Mouse (Mus musculus): ENCODE measurements around the gene Map9.
"Not testable (repeated sequence)": the region's sequence is repeated elsewhere in the genome, so short reads cannot be mapped to it uniquely, and the experiment has no call there.

Gene Map9

DNA sequence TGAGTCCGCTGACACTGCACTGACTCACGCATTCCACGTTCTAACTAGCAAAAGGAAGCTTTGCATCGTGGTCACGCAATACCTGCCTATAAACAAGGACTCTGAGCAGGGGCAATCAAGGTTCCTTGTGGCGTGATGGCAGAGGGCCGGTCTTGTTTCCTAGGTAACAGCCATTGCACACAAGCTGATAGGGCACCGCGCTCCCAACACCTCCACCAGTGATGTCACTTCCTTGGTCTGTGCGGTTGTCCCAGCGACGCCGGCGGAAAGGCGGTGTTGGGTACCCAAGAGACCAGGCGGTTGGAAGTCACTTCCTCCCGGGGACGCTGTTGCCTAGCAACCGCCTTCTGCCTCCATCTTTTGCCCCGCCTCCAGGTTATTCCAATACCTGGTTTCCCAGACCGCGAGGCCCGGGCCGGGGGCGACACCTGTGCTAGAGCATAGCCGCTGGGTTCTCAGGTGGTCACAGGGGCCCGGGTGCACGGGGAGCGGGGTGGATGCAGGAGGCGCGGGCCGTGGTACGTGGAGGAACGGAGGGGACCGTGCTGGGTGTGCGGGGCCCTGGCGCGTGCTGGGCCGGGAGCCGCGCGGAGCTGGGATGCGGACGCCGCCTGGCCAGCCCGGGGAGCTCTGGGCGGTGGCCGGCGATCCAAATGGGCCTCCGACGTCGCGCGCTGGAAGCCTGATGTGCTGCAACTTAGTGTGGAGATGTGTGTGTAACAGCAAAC, at the start of gene Map9:
TSS of gene Map9 (plus strand) at position 248 of the 728 bp plus-strand sequence.
- peak; percentile 99 for DNase-seq (ENCODE audit: low read depth, low spot score)

DNA sequence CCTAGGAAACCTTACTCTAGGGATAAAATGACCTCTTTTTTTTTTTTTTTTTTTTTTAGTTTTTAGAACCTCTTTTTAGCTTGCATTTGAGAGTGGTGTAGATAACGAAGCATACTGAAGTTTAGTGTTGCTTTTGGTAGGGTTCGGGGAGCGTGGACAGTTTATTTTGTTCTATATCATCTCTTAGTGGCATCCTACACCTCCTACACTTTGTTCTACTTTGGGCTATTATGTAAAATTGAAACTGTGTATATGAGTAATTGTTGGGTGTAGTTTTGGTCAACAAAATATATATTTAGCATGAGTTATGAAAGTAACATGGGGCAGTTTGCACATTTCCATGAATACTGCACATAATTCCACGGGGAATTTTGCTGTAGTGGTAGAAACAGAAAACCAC, 42.1 kb upstream of the Map9 start:
- DNase-seq (ENCODE audit: low read depth, low spot score) = no peak

DNA sequence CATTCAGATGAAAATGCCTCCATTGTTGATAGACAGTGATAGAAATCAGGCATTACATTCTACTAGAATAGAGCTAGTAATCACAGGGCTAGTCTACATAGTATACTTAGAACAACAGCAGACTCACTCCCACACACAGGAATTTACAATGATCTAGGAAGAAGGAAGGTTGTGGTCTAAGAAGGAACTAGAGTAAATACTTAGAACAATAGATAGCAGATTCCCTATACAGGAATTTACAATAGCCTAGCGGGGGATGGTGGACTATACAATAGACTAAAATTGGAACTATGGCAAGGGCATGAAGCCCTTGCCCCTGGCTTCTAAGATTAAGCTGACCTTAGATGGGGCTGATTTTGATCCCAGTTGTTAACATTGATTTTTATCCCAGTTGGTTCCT, 31.1 kb upstream of the Map9 start:
- DNase-seq (ENCODE audit: low read depth, low spot score) = not testable (repeated sequence)

- no peak for DNase-seq (ENCODE audit: low read depth, low spot score)
Observed at GRCm38 (mm10) chr3:82332067-82332466, 25.8 kb upstream of the Map9 start.

DNA sequence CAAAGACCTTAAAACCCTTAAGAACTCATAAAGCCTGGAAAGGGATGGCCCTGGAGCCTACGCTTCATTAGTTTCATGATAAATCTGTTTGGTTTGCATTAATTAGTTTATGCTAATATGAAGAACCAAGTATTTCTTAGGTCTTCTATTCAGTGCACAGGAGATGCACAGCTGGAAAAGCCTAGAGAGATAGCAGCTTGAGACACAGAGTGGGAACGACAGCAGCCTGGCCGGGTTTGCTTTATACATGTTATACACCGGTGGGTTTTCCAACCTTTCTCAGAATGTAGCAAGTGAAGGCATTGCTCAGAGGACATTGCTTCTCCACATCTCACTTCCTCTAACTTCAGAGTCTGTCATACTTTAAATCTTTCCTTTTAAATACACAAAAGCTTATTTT, 25.3 kb upstream of the Map9 start:
- no peak for DNase-seq (ENCODE audit: low read depth, low spot score)

- peak; percentile 32 for DNase-seq (ENCODE audit: low read depth, low spot score)
Observed at GRCm38 (mm10) chr3:82333128-82333969, 24.5 kb upstream of the Map9 start.

DNA sequence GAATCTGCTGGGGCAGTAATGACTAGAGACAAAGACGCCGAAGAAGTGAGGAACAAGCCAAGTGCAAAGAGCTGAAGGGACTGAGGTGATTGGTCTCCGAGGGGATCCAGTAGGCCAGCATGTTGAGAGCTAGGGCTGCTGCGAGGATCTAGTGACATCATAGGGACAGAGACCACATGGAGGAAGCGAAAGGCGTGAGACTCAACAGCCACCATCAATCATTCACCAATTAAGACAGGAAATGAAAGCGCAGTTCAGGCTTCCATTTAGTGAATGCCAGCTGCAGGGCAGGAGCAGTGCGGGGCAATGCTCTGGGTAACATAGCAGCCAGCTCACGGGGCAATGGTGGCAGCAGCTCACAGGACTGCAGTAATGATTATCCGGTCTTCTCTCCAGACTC, 17.7 kb upstream of the Map9 start:
- DNase-seq (ENCODE audit: low read depth, low spot score) = no peak

- DNase-seq (ENCODE audit: low read depth, low spot score) = no peak
Observed at GRCm38 (mm10) chr3:82348277-82348860, 9.5 kb upstream of the Map9 start.

GRCm38 (mm10) chr3:82350321-82350720, 7.5 kb upstream of the Map9 start:
- DNase-seq (ENCODE audit: low read depth, low spot score) = no peak

DNA sequence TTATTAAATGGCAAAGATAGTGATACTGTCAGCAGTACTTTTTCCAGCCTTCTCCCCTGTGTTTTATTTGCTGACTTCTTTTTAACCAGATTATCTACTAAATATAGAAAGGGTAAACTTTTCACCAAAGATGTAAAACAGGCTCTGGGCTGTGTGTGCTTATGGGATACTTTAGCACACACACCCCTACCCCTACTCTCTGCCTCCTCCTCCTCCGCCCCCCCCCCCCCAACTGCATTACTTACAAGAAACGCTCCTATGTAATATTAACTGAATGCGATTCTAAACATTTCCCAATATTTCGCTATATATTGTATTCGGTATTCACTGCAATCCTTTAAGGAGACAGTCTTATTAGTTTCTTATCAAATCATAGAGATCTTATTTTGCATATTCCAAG, 504 bp upstream of the Map9 start:
- no peak for DNase-seq (ENCODE audit: low read depth, low spot score)

DNA sequence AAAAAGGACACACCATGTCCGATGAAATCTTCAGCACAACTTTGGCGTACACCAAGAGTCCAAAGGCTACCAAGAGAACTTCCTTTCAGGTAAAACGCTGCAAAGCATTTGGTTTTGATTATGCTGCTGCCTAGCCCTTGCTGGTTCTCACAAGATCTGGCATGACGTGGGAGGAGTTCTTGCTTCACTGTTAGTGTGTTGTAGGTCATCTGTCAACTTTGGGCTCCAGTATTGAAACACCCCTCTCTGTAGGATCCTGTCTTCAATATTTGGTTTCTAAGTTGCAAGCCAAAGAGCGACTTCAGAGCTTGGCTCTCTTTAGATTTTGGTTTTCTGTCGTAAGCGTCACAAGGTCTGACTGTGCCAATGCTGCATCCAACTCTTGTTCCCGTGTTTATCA, 1.2 kb downstream of the Map9 start:
- DNase-seq (ENCODE audit: low read depth, low spot score) = no peak

GRCm38 (mm10) chr3:82362452-82362851, 4.6 kb downstream of the Map9 start:
- DNase-seq (ENCODE audit: low read depth, low spot score) = no peak

DNA sequence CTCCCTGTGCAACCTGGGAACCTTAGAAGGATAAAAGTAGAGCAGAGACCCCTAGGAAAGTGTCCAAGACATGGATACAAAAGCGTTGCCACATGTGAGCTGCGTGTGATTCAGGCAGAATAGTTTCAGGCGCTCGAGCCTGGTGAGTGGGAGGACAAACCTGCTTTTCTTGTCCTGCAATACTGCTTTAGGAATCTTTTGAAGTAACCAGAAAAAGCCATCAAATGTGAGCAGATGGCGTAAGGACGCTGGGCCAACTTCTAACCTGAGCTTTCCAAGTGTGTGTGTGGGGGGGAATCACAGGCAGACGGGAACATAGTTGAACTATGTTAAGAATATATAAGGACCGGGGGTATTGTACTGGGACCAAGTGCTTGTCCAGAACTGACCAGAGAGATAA, 6.7 kb downstream of the Map9 start:
- no peak for DNase-seq (ENCODE audit: low read depth, low spot score)

- no peak for DNase-seq (ENCODE audit: low read depth, low spot score)
Observed at GRCm38 (mm10) chr3:82364988-82365387, 7.1 kb downstream of the Map9 start.

DNA sequence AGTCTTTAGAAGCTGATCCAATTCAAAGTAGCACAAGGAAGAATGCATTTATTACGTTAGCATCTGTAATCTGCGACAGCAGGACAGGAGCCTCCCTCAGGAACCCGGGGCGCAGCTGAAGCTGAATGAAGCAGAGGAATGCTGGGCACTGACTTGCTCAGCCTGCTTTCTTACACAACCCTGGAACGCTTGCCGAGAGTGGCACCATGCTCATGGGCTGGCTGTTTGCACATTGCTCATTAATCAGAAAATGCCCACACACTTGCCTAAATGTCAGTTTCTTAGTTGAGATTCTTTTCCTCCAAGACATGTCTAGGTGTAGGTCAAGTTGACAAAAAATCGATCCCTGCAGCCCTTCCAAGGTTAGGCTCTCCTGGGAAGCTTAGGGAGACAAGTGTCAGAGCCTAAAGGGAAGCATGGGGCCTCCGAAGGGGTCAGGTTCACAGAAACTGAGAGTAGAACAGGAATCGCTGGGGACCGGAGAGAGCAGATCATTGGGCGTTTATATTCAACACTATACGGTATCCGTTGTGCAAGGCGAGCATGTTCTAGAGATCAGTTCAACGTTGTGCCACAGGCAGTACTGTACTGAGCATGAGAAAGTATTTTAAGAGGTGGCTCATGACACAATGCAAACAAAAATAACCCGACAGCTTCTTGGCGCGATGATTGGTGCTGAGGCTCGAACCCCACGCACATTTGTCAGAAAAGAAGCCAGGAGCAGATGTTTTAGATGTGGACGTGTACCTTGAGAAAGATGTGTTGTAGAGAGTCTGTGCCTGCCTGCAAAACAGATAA, 11.4 kb downstream of the Map9 start:
- DNase-seq (ENCODE audit: low read depth, low spot score) = no peak

GRCm38 (mm10) chr3:82370439-82371011, 12.7 kb downstream of the Map9 start:
- no peak for DNase-seq (ENCODE audit: low read depth, low spot score)

GRCm38 (mm10) chr3:82376965-82377364, 19.1 kb downstream of the Map9 start:
- DNase-seq (ENCODE audit: low read depth, low spot score) = no peak

DNA sequence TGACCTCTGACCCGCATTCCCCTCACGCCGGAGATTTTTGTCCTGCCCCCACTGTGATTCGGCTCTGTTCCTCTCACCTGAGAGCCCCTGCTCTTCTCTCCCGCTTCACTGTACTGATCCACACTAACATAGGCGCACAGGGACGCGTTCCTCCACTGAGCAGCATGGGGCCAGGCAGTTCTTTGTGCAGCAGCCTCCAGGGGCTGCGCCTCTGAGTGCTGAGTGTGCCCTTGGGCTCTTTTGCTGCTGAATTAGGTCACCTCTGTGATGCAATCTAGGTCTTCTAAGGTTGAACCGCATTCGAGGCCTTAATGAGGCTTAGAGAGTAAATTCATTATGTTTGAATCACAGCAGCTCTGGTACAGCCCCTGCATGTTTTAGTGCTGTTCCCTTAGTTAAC, 24.5 kb downstream of the Map9 start:
- no peak for DNase-seq (ENCODE audit: low read depth, low spot score)

- no peak for DNase-seq (ENCODE audit: low read depth, low spot score)
Observed at GRCm38 (mm10) chr3:82385091-82385490, 27.2 kb downstream of the Map9 start.

DNA sequence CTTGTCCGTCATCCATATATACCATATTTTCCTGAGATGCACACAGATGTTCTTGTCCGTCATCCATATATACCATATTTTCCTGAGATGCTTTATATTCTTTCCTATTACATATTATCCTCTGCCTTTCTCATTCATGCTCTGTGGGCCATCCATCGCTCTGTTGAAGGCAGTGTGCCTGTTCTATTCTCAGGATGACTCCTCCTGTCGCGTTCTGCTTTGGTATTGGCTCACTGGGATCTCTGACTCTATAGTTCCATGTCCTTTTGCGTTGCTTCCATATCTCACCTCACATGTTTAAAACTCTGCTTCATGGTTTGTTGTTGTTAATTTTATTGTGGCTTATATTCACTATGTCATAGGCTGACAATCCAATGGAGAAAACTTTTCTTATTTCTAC, 48.0 kb downstream of the Map9 start:
- no peak for DNase-seq (ENCODE audit: low read depth, low spot score)

GRCm38 (mm10) chr3:82406336-82406735, 48.5 kb downstream of the Map9 start:
- no peak for DNase-seq (ENCODE audit: low read depth, low spot score)

- DNase-seq (ENCODE audit: low read depth, low spot score) = no peak
Observed at GRCm38 (mm10) chr3:82407432-82407831, 49.6 kb downstream of the Map9 start.

All from skeletal muscle tissue, adult 2 months (tissue).